Mouse (Mus musculus): Measurements from ENCODE around the gene E130114P18Rik.

DNA sequence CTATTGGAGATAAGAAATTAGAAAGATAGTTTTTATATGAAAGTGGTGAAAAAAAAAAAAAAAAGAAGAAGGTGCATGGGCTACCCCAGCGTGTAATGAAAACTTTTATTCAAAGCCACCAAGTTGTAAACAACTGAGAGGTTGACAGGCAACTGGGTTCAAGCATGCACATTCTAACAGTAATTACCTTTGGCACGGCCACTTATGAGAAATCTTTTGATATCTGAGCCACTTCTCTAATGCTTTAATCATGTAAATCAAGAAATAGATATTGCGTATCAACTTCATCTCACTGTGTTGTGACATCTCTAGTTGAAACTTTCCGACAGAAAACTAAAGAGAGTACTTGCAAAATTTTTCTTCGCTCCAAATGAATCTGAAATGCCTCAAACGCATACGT is 192.7 kb downstream of the E130114P18Rik start:
- no peak for TF ChIP-seq USF1 (IDR thresholded peaks at IDR 0.05; ENCODE audit: low read depth)
- TF ChIP-seq CTCF (IDR thresholded peaks at IDR 0.05; ENCODE audit: control insufficient read depth, insufficient read depth, insufficient read length) = no peak
- TF ChIP-seq MYOG (IDR thresholded peaks at IDR 0.05; ENCODE audit: control insufficient read depth, extremely low read depth, insufficient read length) = no peak

Data from C2C12 (cell line).